Mouse (Mus musculus) ES-E14 (cell line): Measurements from ENCODE around the gene Fth1.

Experiments used
- CHD2 ChIP-seq: IDR thresholded peaks from 2 replicates; pipeline ENCODE4 v1.6.1; 2014; ENCODE audit warnings: mild to moderate bottlenecking, low read depth, low read length, inconsistent platforms
- HCFC1 ChIP-seq: IDR thresholded peaks from 2 replicates; pipeline ENCODE4 v1.6.1; 2012; ENCODE audit warnings: low read length, inconsistent platforms, borderline replicate concordance; ENCODE audit not compliant: insufficient read depth

DNA sequence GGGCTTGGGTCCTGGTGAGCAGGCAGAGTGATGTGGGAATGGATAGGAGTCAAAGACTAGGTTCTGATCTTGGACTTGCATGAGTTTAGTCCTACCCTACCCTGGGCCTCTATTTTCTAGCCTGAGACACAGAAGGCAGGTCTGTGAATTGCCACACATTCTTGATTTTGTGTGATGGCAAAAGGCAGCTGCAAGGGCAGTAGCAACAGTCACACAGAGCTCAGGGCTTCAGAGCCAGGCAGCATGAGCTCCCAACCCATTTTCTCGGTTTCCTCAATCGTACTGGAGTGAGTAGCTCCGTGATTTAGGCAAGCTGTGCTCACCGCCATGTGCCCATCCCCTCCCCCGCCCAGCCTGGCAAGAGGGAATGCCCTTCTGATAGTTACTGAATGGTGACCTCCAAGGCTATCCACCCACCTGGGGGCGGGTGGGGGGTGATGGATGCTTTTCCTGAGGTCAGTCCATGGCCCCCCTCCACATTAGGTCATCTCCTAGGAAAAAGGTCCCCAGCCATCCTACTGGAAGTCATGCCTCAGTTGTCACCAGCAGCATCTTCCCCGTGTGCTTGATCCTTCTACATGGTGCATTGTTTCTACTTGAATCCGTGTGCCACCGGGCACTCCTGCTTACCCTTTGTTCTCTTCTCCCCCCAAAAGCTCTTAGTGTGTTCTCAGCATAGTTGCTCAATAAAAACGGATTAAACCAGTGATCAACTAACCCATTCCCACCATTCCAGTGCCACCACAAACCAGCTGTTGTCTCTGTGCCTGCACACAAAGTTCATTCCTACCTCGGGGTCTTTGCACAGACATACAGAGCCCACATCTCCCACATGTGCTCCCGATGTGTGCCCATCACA lies 17.0 kb downstream of the Fth1 start:
- no peak for TF ChIP-seq HCFC1
- TF ChIP-seq CHD2 = no peak
